Mouse (Mus musculus) kidney, adult 9 months (tissue): Measurements from ENCODE around the gene B3galt4.
"Not testable (repeated sequence)": the region's sequence is repeated elsewhere in the genome, so short reads cannot be mapped to it uniquely, and the experiment has no call there.

Experiments
- DNase-seq: peaks from one replicate; pipeline ENCODE4 v3.0.0; 2022

Gene B3galt4

DNA sequence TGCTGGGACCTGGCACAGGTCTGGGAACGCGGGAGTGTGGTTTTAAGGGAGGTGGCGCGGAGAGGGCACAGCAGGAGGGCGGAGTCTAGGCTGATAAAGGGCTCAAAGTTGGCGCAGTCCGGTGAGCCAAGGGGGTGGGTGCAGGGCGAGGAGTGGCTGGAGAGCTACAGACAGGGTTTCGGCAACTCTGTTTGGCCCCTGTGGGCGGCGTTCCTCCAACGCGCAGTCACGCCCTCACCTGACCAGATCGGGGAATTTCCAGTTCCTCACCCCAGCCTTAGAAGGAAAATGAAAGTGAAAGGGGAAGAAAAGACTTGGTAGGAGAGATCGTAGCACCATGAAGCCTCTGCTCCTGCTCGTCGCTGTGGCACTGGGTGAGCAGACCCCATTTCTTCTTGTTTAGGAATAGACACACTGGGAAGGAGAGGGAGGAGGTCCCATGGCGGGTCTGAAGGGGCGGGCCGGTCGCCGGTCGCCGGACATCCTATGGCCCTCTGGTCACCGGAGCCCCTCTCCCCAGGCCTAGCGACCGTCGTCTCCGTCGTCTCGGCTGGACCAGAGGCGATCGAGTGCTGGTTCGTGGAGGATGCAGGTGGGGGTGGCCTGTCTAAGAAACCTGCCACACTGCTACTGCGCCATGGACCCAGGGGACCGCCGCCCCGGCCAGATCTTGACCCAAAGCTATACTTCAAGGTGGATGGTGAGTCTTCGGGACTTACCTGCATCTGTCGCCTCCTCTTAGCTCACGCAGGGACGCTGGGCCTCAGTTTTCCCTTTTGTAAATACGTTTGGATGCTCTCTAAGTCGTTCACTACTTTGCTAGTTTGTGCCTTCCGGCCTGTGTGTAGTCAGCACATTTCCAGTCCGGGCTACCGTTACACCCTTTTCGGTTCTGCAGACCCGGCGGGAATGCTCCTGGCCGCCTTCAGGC lies 31.7 kb downstream of the B3galt4 start:
- DNase-seq = peak; percentile 92

DNA sequence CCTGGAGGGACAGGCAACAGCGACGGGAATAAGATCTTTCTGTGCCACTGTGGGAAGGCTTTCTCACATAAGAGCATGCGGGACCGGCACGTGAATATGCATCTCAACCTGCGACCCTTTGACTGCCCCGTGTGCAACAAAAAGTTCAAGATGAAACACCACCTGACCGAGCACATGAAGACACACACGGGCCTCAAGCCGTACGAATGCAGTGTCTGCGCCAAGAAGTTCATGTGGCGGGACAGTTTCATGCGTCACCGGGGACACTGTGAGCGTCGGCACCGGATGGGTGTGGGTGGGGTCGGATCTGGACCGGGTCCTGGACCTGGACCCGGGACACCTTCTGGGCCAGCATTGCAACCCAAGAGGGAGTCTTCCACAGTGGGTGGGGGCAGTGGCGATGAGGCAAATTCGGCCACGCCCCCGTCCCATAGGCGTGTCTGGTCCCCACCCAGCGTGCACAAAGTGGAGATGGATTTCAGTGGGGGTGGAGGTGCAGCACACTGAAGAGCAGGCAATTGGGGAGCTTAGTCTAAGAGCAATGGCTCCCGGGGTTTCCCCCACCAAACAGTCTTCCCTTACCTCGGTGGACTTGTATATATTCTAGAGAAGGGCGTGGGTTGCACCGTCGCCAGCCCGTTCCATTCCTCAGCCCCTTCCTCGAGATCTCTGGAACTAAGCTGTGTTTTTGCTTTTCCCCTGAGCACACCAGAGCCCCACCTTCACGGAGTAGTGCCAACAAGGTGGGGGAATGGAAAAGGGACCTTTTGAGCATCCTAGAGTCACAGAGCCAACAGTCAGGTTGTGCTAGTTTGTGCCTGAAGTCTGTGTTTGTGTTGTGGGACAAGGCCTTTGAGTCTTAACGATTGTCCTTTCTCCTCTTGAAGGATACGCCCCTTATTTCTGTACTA lies 32.7 kb downstream of the B3galt4 start:
- DNase-seq = peak; percentile 35

DNA sequence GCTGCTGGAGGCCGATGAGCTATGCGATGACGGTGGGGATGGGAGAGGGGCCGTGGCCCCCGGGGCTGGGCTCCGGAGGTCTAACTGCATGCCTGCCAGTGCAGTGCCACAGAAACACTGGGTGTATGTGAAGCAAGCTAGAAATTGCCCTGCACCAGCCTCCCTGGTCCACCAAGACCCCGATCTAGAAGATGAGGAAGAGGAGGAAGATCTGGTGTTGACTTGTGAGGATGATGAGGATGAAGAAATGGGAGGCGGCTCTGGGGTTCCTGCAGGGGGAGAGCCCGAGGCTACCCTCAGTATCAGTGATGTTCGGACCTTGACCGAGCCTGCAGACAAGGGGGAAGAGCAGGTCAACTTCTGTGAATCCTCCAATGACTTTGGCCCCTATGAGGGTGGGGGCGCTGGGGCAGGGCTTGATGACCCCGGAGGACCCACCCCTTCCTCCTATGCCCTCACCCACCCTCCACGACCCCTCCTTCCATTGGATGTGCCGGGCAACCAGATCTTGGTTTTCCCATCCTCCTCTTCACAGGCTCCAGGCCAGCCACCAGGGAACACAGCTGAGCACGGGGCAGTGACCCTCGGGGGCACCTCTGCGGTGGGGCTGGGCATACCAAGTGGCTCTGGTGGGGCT lies 33.5 kb downstream of the B3galt4 start:
- peak; percentile 27 for DNase-seq

DNA sequence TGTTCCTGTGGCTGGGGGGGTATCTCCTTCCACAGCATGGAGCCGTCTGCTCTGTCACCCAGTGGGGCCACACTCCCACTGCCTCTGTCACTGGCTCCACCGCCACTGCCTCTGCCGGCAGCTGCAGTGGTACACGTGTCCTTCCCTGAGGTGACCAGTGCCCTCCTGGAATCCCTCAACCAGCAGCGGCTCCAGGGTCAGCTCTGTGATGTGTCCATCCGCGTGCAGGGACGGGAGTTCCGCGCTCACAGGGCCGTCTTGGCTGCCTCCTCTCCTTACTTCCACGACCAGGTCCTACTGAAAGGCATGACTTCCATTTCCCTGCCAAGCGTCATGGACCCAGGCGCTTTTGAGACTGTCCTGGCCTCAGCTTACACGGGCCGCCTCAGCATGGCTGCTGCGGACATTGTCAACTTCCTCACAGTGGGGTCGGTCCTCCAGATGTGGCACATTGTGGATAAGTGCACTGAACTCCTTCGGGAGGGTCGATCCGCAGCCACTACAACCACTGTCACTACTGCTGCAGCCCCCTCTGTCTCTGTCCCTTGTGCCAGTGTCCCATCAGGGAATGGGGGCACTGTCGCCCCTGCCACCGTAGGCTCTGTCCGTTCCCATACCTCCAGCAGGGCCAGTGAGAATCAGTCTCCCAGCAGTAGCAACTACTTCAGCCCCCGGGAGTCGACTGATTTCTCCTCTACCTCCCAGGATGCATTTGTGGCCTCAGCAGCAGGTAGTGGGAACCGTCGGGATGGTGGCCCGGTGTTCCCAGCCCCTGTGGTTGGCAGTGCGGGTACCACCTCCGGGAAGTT lies 34.2 kb downstream of the B3galt4 start:
- peak; percentile 35 for DNase-seq

DNA sequence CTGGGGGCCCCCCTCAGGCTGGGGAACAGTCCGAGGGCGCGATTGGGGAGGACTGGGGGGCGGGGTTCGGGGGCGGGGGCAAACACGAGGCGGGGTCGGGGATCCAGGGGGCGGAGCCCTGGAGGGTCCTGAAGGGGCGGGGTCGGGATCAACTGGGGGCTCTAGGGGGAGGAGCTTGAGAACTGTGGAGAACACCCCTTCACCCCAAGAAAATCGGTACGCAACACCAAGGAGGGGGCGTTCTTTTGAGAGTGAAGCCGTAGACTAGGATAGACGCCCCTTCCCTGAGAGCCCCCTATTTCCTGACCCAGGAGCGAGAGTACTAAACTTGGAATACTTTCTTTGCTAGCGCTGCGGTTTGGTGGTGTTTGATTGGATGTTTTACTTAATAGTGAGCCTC lies 35.0 kb downstream of the B3galt4 start:
- peak; percentile 52 for DNase-seq

DNA sequence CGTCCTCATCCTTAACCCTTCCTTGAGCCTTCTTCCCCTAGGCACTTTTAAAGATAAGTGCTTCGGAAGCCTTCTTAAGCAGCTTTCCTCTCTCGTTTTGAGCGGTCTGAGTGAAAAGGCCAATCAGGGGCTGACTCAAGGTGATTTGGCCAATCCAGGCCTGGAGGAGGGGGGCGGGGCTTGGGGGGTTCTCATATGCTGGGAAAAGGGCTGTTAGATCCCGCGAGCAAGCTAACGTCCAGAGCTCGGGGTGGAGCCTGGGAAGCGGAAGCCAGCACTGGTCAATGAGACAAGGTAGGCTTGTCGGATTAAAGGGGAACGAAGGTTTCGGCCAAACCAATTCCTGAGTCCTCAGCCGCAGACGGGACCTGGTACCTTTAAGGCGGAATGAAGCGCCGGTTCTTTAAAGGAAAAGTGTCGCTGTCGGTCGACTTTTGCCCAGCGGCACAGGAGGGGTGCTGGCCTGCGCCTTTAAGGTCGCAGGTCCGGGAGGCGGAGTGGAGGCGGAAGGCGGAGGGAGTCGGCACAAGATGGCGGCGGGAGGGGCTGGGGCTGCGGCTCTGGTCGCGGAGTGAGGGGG lies 35.5 kb downstream of the B3galt4 start, which contains the start of the genes Tapbp and Zbtb22:
Gene Tapbp (plus strand): TSS at position 229 of the 580 bp plus-strand sequence.
Gene Zbtb22 (plus strand): TSS at position 234 of the 580 bp plus-strand sequence.
- DNase-seq = peak; percentile 99

DNA sequence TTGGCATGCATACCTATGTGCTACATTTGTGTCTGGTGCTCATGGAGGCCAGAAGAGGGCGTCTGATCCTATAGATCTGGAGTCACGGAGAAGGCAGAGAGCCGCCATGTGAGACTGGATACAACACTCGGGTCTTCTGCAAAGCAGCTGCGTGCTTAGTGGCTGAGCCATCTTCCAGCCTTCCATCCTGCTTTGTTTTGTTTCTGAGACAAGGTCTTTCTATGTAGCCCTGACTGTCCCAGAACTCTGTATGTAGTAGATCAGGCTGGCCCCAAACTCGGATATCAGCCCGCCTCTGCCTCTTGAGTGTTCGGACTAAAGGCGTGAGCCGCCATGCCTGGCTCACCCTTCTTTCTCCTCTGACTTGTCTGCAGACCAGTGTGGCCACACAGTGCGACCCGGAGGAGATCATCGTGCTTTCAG lies 36.3 kb downstream of the B3galt4 start:
- peak; percentile 35 for DNase-seq

DNA sequence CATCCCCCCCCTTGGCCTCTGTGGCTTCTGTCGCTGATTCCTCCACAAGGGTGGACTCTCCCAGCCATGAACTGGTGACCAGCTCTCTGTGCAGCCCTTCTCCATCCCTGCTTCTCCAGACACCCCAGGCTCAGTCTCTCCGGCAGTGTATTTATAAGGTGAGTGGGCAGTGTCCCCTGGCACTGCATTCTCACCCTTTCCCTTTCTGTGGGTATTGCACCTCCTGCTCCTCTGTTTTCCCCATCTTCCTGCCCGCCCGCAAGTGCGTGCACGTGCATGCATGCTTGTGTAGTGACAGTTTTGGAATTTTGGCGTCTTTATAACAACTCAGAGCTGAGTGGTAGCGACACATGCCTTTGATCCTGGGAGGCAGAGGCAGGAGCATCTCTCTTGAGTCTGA lies 37.4 kb downstream of the B3galt4 start:
- DNase-seq = peak; percentile 9

DNA sequence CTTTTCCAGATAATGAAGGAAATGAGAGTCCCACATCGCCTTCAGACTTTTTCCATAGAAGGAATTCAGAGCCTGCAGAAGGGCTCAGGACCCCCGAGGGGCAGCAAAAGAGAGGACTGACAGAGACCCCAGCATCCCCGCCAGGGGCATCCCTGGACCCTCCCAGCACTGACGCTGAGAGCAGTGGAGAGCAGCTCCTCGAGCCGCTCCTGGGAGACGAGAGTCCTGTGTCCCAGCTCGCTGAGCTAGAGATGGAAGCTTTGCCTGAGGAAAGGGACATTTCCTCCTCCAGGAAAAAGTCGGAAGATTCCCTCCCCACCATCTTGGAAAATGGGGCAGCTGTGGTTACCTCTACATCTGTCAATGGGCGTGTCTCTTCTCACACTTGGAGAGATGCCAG lies 38.0 kb downstream of the B3galt4 start:
- DNase-seq = peak; percentile 7

DNA sequence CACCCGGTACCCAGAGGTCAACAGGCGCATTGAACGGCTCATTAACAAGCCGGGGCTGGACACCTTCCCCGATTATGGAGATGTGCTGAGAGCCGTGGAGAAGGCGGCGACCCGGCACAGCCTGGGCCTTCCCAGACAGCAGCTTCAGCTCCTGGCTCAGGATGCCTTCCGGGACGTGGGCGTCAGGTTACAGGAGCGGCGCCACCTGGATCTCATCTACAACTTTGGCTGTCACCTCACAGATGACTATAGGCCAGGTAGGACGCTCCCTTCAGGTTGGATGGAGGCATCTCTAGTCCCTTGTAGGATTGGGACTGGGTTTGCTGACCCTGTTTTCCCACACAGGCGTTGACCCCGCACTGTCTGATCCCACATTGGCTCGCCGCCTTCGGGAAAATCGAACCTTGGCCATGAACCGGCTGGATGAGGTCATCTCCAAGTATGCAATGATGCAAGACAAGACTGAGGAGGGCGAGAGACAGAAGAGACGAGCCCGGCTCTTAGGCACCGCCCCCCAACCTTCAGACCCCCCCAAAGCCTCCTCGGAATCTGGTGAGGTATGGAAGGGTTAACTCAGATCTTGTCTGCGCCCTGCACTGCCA lies 39.4 kb downstream of the B3galt4 start:
- peak; percentile 61 for DNase-seq

DNA sequence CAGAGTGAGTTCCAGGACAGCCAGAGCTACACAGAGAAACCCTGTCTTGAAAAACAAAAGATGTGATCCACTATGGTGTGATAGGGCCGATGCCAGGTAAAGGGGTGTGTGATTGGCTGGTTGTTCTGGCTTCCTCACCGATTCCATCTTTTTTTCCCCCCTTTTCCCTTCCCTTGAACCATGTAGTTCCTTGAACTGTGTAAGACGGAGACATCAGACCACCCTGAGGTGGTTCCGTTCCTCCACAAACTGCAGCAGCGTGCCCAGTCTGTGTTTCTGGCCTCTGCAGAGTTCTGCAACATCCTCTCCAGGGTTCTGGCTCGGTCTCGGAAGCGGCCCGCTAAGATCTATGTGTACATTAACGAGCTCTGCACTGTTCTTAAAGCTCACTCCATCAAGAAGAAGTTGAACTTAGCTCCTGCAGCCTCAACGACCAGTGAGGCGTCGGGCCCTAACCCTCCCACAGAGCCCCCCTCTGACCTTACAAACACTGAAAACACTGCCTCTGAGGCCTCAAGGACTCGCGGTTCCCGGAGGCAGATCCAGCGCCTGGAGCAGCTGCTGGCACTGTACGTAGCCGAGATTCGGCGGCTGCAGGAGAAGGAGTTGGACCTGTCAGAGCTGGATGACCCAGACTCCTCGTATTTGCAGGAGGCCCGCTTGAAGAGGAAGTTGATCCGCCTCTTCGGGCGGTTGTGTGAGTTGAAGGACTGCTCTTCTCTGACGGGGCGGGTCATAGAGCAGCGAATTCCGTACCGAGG lies 40.1 kb downstream of the B3galt4 start:
- no peak for DNase-seq

DNA sequence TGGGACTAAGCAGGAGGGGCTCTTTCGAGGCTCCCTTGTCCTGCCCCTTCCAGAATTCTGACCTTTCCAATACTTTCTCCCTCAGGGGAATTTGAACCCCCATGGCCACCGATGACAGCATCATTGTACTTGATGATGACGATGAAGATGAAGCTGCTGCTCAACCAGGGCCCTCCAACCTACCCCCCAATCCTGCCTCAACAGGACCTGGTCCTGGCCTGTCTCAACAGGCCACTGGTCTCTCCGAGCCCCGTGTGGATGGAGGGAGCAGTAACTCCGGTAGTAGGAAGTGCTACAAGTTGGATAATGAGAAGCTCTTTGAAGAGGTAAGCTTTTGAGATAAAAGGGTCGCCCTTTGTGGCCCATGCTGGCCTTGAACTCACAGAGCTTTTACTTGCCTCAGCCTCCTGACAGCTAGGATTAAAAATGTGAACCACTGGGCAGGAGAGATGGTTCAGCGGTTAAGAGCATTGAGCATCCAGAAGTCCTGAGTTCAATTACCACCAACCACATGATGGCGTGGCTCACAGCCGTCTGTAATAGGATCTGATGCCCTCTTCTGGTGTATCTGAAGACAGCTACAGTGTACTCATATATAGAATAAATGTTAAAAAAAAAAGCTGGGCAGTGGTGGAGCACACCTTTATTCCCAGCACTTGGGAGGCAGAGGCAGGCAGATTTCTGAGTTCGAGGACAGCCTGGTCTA lies 40.8 kb downstream of the B3galt4 start:
- DNase-seq = no peak

DNA sequence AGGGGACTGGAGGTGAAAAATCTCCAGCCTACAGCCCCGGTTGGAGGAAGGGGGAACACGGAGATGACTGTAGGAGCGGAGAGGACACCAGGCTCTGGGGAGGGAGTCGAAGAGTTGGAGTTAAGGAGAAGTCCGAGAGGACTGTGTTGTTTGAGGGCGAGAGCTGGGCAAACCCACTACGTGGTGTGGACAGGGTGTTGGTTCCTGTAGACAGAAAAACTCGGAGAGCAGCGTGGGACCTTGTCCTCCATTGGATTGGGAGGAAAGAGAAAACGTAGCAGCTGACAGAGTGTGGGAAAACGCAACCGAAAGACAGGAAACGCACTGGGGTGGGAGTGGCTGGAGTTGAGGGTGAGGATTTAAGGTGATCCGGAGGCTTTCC lies 41.4 kb downstream of the B3galt4 start:
- peak; percentile 65 for DNase-seq

DNA sequence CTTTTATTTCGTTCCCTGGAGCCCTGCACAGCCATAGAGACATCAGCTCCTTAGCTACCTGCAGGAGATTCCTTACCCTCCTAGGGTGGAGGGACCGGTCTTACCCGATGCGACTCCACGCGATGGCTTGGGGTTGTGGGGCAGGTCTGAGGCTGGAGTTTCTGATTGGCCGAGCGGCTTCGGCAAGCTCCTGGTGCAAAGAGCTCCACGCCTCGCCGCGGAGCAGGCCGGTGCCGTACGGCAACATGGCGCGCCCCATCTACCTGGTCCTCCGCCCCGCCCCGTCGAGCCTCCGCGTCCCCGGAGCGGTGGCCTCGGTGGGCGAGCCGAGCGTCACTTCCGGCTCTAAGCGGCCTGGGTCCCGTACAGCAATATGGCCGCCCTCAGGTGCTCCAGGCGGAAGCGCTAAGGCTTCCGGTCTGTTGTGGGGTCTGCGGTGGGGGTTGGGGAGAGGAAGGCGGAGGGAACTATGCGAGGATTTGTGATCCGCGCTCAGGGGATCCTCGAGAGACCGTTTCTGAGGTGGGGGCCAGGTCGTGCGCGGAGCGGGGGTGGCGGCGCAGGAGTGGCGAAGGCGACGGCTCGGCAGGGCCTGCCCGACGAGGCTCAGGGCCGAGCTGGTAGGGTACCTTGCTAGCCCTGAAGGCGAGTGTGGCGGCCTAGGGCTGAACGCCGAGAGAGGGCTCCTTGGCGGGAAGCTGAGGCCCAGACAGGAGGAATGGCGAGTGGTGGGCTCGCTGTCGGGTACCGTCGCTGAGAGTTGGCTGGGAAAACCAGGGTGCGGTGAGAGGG lies 42.0 kb downstream of the B3galt4 start, which contains the start of gene Daxx:
Gene Daxx (plus strand): TSS at position 338 of the 792 bp plus-strand sequence.
- peak; percentile 99 for DNase-seq

DNA sequence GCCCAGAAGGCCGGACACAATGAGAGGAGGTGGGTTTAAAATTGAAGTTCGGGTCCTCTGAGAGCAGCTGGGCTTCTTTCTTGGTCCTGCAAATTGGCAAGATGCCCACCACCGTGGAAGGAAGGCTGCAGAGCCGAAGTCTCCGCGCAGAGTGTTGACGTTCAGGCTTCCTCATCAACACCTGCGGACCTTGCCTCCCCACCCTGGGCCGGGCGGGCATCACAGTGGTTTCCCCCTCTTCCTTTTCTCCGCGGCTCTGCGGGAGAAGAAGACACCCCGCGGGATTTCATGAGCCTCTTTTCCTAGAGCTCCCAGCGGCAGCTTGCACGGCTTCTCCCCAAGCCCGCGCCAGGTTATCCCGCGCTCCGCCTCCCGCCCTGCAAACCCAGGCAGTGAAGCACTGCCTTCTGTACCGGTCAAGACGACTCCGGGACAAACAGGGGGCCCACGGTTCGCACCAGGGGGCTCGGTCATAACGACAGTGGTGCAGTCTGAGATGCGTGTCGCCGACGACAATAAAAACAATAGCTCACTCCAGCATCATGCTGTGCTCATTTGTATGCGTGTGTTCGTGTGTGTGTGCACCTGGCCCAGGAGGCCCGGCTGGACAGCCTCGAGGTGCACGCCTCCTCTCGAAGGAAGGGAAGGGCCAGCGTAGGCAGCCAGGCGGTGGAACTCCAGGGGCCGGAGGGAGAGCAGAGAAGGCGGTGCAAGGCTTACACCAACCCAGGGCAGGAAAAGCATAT lies 42.8 kb downstream of the B3galt4 start:
- peak; percentile 58 for DNase-seq

DNA sequence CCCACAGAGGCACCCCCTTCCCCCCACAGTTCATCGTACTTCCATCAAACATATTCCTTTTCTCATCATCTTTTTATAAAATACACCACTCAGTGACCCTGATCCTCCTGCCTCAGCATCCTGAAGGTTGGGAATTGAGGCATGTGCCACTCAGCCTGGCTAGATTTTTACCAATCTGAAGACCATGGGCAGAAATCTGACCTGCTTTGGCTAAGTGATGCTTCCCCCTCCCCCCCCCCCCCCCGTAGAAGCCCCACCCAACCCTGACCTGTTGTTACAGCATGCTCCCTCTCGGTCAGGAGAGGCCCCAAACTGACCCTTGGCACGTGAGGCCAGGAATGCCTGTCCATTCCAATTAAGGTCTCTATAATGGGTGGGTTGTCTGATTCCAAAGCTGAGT lies 46.5 kb downstream of the B3galt4 start, which contains the start of gene Platr17:
Gene Platr17 (plus strand): TSS at position 301 of the 400 bp plus-strand sequence.
- DNase-seq = not testable (repeated sequence)

DNA sequence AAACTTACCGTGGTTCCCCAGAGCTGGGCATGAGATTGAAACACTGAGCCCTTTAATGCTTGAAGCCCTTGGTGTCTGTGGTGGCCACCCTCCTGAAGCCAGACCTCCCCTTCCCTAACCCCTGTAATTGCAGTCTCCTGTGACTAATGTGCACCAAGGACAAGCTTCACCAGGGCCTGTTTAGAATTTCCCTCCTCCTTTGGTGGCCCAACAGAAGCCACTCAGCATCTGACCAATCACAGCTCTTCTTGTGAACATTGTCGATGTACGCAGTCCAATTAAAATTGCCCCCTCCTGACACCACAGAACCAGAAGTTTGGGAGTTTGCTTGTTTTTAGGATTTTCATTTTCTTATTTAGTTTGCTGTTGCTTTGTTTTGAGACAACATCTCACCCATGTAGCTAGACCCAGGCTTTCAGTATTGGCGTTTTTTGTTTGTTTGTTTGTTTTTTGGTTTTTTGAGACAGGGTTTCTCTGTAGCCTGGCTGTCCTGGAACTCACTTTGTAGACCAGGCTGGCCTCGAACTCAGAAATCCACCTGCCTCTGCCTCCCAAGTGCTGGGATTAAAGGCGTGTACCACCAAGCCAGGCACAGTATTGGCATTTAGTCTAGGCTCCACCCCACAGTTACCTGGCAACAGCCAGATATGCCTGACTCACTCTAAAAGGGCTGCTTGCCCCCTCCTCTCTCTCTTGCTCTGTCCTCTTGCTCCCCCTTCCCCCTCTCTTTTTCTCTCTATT lies 47.2 kb downstream of the B3galt4 start:
- not testable (repeated sequence) for DNase-seq
